Mouse (Mus musculus) bone marrow macrophage, adult 2 months (primary cell): Measurements from ENCODE around the gene Tnn.

Source experiments
- CTCF ChIP-seq: IDR thresholded peaks from 2 replicates; pipeline ENCODE4 v1.5.1; 2012; ENCODE audit warnings: low read depth, mild to moderate bottlenecking, low read length, moderate library complexity
- POLR2A ChIP-seq: IDR thresholded peaks from 2 replicates; pipeline ENCODE4 v1.6.1; 2012; ENCODE audit warnings: mild to moderate bottlenecking, low read depth, low read length, borderline replicate concordance

DNA sequence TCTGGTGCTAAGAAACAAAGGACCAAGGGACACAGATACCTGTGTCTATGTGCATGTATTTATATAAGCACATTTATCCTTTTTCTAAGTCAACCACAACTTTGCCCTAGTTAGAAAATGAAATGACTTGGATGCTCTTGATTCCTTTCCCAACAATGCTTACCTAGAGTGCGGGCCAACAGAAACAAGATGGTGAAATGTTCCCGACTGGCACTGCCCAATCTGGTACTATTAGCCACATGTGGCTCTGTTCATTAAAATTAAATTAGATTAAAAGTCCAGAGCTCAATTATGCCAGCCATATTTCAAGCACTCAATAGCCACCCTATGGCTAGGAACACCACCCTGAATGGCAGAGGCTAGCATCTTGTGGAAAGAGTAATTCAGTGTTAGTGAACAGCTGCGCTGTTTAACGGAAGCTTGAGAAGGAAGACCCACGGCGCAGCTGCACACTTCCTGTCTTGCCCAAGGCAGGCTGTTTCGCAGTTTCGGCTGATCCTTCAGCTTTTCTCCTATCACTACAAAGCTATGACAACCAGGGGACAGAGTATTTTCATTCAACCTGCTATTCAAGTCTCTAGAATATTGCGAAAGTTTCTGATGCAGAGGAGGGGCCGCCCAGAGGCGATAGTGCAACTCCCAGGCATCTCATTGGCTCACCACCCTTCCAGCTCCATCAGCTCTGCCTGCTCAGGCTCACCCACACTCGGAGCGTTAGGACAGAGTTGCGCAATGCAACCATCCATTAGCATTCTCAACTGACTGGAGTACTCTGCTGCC lies 74.3 kb downstream of the Tnn start:
- TF ChIP-seq CTCF: no peak
- no peak for TF ChIP-seq POLR2A
